Mouse (Mus musculus) E14TG2a.4 (cell line): ENCODE measurements around the gene Gm27029.

ENCODE experiments used
- CTCF ChIP-seq: conservative IDR thresholded peaks from 2 replicates; pipeline ENCODE4 v1.5.1; 2014; ENCODE audit warnings: low read length
- NANOG ChIP-seq: IDR thresholded peaks from 2 replicates; pipeline ENCODE4 v1.6.1; 2014; ENCODE audit warnings: borderline replicate concordance, low read length, mixed read lengths
- POU5F1 ChIP-seq: IDR thresholded peaks from 2 replicates; pipeline ENCODE4 v1.6.1; 2014; ENCODE audit warnings: low read length, borderline replicate concordance

- TF ChIP-seq CTCF (no peak), NANOG (no peak), POU5F1 (no peak)
Observed at GRCm38 (mm10) chr11:101370141-101370540, 54.5 kb downstream of the Gm27029 start.
